Mouse (Mus musculus) neutrophil, adult 59 days (primary cell): ENCODE measurements around the gene Prrg4. TPM values are rescaled to one million over a fixed set of nuclear protein-coding genes. Genes with fewer than 3 reads are reported as not detected.

Experiments used
- total RNA-seq, 2 experiments: library from RNA; stranded (reverse); gene quantifications; 1 replicate in 1 of 2; 2 replicates in 1 of 2; pipeline ENCODE4 v1.2.4; 2023

Prrg4 gene
- total RNA-seq, result under 1 TPM; 0.24 TPM

DNA sequence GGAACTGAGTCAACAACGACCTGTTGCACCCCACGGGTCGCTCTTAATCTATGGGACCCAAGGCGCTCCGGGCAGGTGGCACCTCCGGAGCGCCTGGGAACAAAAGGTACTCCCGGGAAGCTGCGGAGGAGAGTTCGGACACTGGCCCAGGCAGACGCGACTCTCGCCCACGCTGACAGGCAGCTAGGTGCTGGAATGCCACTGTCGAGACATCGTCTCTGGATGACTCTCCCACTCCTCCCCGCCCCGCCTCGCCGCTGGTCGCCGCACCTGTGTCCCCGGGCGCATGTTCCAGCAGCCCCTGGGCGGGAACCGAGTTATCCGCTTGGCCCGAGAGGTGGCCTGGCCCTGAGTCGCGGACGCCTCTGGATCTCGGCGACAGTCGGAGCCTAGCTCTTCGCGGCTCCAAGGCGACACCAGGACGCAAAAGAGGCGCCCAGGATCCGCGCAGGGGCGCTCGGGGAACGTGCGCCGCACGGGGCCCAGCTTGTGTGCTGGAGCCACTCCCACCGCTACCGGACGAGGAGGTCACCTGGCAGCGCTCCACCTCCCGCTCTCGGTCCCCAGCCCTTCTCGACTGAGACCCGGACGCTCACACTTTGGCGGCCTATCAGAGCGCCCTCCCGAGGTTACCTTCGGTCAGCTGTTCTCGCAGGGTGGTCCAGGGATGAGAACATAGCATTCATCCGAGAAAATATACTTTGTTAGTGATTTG lies at the start of gene Prrg4:
TSS of gene Prrg4 (minus strand) at position 601 of the 715 bp plus-strand sequence.

DNA sequence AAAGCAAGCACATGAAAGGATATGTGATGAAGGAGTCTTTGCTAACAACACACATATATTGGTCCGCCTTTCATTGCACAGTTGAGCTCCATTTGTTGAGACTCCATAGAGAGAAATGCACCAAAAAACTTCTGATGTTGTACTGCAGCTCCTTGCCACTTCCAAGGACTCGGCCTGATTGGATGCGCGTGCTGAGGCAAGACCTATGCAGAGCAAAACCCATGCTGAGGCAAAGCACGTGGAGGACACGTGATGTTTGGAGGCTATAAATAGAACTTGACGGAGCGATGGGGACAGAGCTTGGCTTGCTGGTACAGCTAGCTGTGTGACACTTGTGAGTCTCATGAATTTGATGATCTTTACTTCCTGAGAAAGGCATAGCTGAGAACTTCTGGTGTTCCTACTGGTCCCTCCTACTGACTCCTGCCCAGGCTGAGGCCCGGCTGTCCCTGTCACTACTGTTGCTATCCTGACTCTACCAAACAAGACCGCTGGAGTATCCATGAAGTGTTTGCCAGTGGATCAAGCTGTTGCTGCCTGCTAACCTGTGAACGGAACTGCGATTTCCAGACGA lies 17.7 kb upstream of the Prrg4 start, which contains the start of gene Ccdc73:
TSS of gene Ccdc73 (plus strand) at position 524 of the 574 bp plus-strand sequence.

DNA sequence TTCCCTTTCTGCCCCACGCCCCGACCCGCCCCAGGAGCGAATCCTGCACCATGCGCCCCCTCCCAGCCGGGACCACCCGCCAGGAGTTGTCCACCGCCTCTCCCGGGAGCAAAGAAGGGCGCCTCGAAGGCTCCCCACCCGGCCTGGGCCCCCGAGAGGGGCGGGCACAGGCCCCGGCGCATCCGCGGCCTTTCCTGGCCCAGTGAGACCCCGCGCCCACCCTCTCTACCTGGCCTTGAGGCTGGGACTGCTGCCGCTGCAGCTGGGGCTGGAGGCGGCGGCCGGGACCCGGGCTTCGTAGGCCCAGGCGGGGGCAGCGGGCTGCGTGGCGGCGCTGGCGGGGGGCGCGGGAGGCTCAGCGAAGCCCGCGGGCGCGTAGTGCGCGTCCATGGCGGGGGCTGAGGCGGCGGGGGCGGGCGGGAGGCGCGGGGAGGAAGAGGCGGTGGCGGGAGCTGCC lies 33.3 kb downstream of the Prrg4 start, which contains the start of gene Qser1:
TSS of gene Qser1 (minus strand) at position 390 of the 457 bp plus-strand sequence.

Other genes starting within 250 kb of the Prrg4 start
- 1 to 10 TPM; 4.1 to 4.2 TPM for gene Tcp11l1, start 137.7 kb downstream of the Prrg4 start, total RNA-seq
- not detected for gene Pin1rt1, start 133.5 kb downstream of the Prrg4 start, total RNA-seq
- gene Depdc7, start 107.0 kb downstream of the Prrg4 start, total RNA-seq, result 1 to 10 TPM; 5.1 to 5.2 TPM
- gene Qser1, start 33.1 kb downstream of the Prrg4 start, total RNA-seq, result 1 to 10 TPM; 6.6 to 8.4 TPM
- not detected for gene Ccdc73, start 17.9 kb upstream of the Prrg4 start, total RNA-seq
- 10 to 100 TPM; 64.0 to 66.4 TPM for gene Eif3m, start 167.2 kb upstream of the Prrg4 start, total RNA-seq
- not detected for gene Gm11060, start 242.1 kb upstream of the Prrg4 start, total RNA-seq